Mouse (Mus musculus) limb, embryonic 14.5 days (tissue): ENCODE measurements around the gene Zfp689. TPM values are rescaled to one million over a fixed set of nuclear protein-coding genes. Genes with fewer than 3 reads are reported as not detected.

ENCODE experiments used
- ATAC-seq: fragments of 200-750 bp; cut with Nextera tagmentation; 2 replicates; pipeline ENCODE4 v1.8.0; 2017; ENCODE audit warnings: low read depth, moderate number of reproducible peaks, moderate TSS enrichment; ENCODE audit not compliant: low FRiP score
- DNase-seq: peaks from one replicate; pipeline ENCODE4 v3.0.0-alpha.2; 2015; ENCODE audit warnings: low spot score
- H3K27ac ChIP-seq: fragments of 300-500 bp; sonication (generic); replicated peaks from 2 replicates; pipeline ENCODE4 v1.5.1; 2014; ENCODE audit warnings: low read depth, mild to moderate bottlenecking, low read length, moderate library complexity, mixed read lengths
- H3K27me3 ChIP-seq: fragments of 300-500 bp; sonication (generic); 2 replicates; pipeline ENCODE4 v1.6.1; 2014; ENCODE audit warnings: low read length, mixed read lengths; ENCODE audit not compliant: control insufficient read depth, insufficient read depth
- H3K36me3 ChIP-seq: fragments of 300-500 bp; sonication (generic); 2 replicates; pipeline ENCODE4 v1.6.1; 2014; ENCODE audit warnings: mild to moderate bottlenecking, low read length, moderate library complexity, mixed read lengths; ENCODE audit not compliant: control insufficient read depth, insufficient read depth
- H3K4me1 ChIP-seq: fragments of 300-500 bp; sonication (generic); 2 replicates; pipeline ENCODE4 v1.6.1; 2014; ENCODE audit warnings: antibody characterized with exemption, low read length, mixed read lengths; ENCODE audit not compliant: control insufficient read depth, insufficient read depth
- H3K4me2 ChIP-seq: fragments of 300-500 bp; sonication (generic); replicated peaks from 2 replicates; pipeline ENCODE4 v1.6.1; 2014; ENCODE audit warnings: low read depth, mild to moderate bottlenecking, low read length, moderate library complexity; ENCODE audit not compliant: severe bottlenecking
- H3K4me3 ChIP-seq: fragments of 300-500 bp; sonication (generic); replicated peaks from 2 replicates; pipeline ENCODE4 v1.5.1; 2014; ENCODE audit warnings: low read length
- H3K9ac ChIP-seq: fragments of 300-500 bp; sonication (generic); 2 replicates; pipeline ENCODE4 v1.6.1; 2014; ENCODE audit warnings: mild to moderate bottlenecking, low read depth, low read length, moderate library complexity; ENCODE audit not compliant: severe bottlenecking
- H3K9me3 ChIP-seq: fragments of 300-500 bp; sonication (generic); 2 replicates; pipeline ENCODE4 v1.6.1; 2016; ENCODE audit warnings: low read length; ENCODE audit not compliant: control insufficient read depth
- POLR2A ChIP-seq: fragments of 200-500 bp; IDR thresholded peaks from 2 replicates; pipeline ENCODE4 v1.8.0; 2012; ENCODE audit warnings: inconsistent platforms, mild to moderate bottlenecking, moderate library complexity, borderline replicate concordance; ENCODE audit not compliant: insufficient read depth, insufficient read length; ENCODE audit errors: extremely low read depth
- WGBS: fragments of 180-500 bp; shearing (Covaris S2); extraction: QIAGEN DNeasy Blood & Tissue Kit; methylation state at CpG from one replicate; pipeline ENCODE4 v1.1.7; 2014; 5-methylcytosine and 5-hydroxymethylcytosine counted together
- microRNA-seq: library from miRNA; unstranded; fragments of <30 nt; microRNA quantifications from one replicate; pipeline ENCODE4, GENCODE M21; 2016
- polyA plus RNA-seq, 2 experiments: library from polyadenylated mRNA; depleted of rRNA in 1 of 2; stranded (reverse) in 1 of 2; unstranded in 1 of 2; fragments of >200 nt; fragmentation: Nextera tagmentation in 1 of 2; extraction: Ambion mirVana in 1 of 2; gene quantifications; 2 replicates each; pipeline versions ENCODE4 v1.2.1 to v1.2.3; 2012 to 2014

Zfp689 gene
- polyA plus RNA-seq, 2 experiments = 7.7 to 10.2 TPM

GRCm38 (mm10) chr7:127393944-127394333 lies 55.0 kb downstream of the Zfp689 start:
- peak overlapping the region; percentile 65 for H3K4me3 ChIP-seq
- H3K27me3 ChIP-seq = no peaks in the 10 kb centered on the region
- H3K9ac ChIP-seq = peak overlapping the region; percentile 72
- H3K36me3 ChIP-seq = peaks cover 7% of the 10 kb centered on the region
- no peak for TF ChIP-seq POLR2A
- no peaks in the 10 kb centered on the region for H3K9me3 ChIP-seq
- DNase-seq (no peak), ATAC-seq (peak; percentile 14; the same call in 1 of the 2 replicates)
- peak overlapping the region; percentile 86 for H3K27ac ChIP-seq
- H3K4me2 ChIP-seq = peak overlapping the region; percentile 72
- peaks cover 4% of the 10 kb centered on the region for H3K4me1 ChIP-seq
- 19% methylated on average over 7 of the region's 7 CpGs for WGBS

GRCm38 (mm10) chr7:127393157-127393943 lies 55.6 kb downstream of the Zfp689 start, which contains the start of gene E430018J23Rik:
Gene E430018J23Rik (minus strand): TSS chr7:127393629.
- Histone ChIP-seq H3K4me3 (peak within 1 kb of the TSS; percentile 65), H3K9ac (peak within 1 kb of the TSS; percentile 72), H3K27ac (peak within 1 kb of the TSS; percentile 86), H3K27me3 (no peaks in the 10 kb centered on the region), H3K4me2 (peak within 1 kb of the TSS; percentile 72), H3K9me3 (no peaks in the 10 kb centered on the region), H3K4me1 (peaks cover 4% of the 10 kb centered on the region), H3K36me3 (peaks cover 7% of the 10 kb centered on the region)
- WGBS = under 1% methylated on average over 41 of the region's 45 CpGs
- ATAC-seq = peak; percentile 94
- peak; percentile 86; the same call in 1 of the 2 replicates for TF ChIP-seq POLR2A
- peak; percentile 100 for DNase-seq

- H3K36me3 ChIP-seq = peaks cover 7% of the 10 kb centered on the region
- no peaks in the 10 kb centered on the region for H3K9me3 ChIP-seq
- peaks cover 4% of the 10 kb centered on the region for H3K4me1 ChIP-seq
- no peak for ATAC-seq
- H3K4me2 ChIP-seq = peak overlapping the region; percentile 72
- peak overlapping the region; percentile 65 for H3K4me3 ChIP-seq
- peak overlapping the region; percentile 72; the same call in 1 of the 2 replicates for H3K9ac ChIP-seq
- no peak for DNase-seq
- H3K27ac ChIP-seq = no peak overlapping the region
- WGBS = 83% methylated on average over 8 of the region's 8 CpGs
- no peaks in the 10 kb centered on the region for H3K27me3 ChIP-seq
- no peak for TF ChIP-seq POLR2A
These were observed 56.6 kb downstream of the Zfp689 start for GRCm38 (mm10) chr7:127392251-127392824.

Small RNAs within 50 kb of the gene (microRNA-seq; reads per million reads assigned to microRNA genes)
- gene Gm47278 (not detected), gene Mir7060 (not detected)

Other genes with a start within 250 kb of the Zfp689 start
- gene Tbc1d10b, start 240.7 kb downstream of the Zfp689 start, polyA plus RNA-seq (2012; rRNA removed) = 40.8 and 46.8 TPM in 2 replicates
- gene Tbc1d10b, start 240.7 kb downstream of the Zfp689 start, polyA plus RNA-seq (2014; fragmentation: Nextera tagmentation; extraction: Ambion mirVana) = 27.1 and 29.3 TPM in 2 replicates
- 555 and 1,104 TPM in 2 replicates for gene Mylpf, start 240.3 kb downstream of the Zfp689 start, polyA plus RNA-seq (2012; rRNA removed)
- 413 and 609 TPM in 2 replicates for gene Mylpf, start 240.3 kb downstream of the Zfp689 start, polyA plus RNA-seq (2014; fragmentation: Nextera tagmentation; extraction: Ambion mirVana)
- 22.5 and 24.9 TPM in 2 replicates for gene Zfp553, start 216.1 kb downstream of the Zfp689 start, polyA plus RNA-seq (2012; rRNA removed)
- 19.4 and 20.1 TPM in 2 replicates for gene Zfp553, start 216.1 kb downstream of the Zfp689 start, polyA plus RNA-seq (2014; fragmentation: Nextera tagmentation; extraction: Ambion mirVana)
- gene Sept1, start 216.0 kb downstream of the Zfp689 start, polyA plus RNA-seq (2012; rRNA removed) = 14.9 and 22.2 TPM in 2 replicates
- 15.3 and 18.6 TPM in 2 replicates for gene Sept1, start 216.0 kb downstream of the Zfp689 start, polyA plus RNA-seq (2014; fragmentation: Nextera tagmentation; extraction: Ambion mirVana)
- 115 and 161 TPM in 2 replicates for gene Zfp771, start 204.9 kb downstream of the Zfp689 start, polyA plus RNA-seq (2012; rRNA removed)
- 66.2 and 71.2 TPM in 2 replicates for gene Zfp771, start 204.9 kb downstream of the Zfp689 start, polyA plus RNA-seq (2014; fragmentation: Nextera tagmentation; extraction: Ambion mirVana)
- gene Dctpp1, start 188.4 kb downstream of the Zfp689 start, polyA plus RNA-seq (2012; rRNA removed) = 100 and 120 TPM in 2 replicates
- 169 and 177 TPM in 2 replicates for gene Dctpp1, start 188.4 kb downstream of the Zfp689 start, polyA plus RNA-seq (2014; fragmentation: Nextera tagmentation; extraction: Ambion mirVana)
- 22.2 and 24.3 TPM in 2 replicates for gene Sephs2, start 175.1 kb downstream of the Zfp689 start, polyA plus RNA-seq (2012; rRNA removed)
- 74.7 and 79.3 TPM in 2 replicates for gene Sephs2, start 175.1 kb downstream of the Zfp689 start, polyA plus RNA-seq (2014; fragmentation: Nextera tagmentation; extraction: Ambion mirVana)
- 1.5 and 2.0 TPM in 2 replicates for gene Itgal, start 152.9 kb downstream of the Zfp689 start, polyA plus RNA-seq (2012; rRNA removed)
- gene Itgal, start 152.9 kb downstream of the Zfp689 start, polyA plus RNA-seq (2014; fragmentation: Nextera tagmentation; extraction: Ambion mirVana) = 0.88 and 1.2 TPM in 2 replicates
- gene Zfp768, start 103.6 kb downstream of the Zfp689 start, polyA plus RNA-seq (2012; rRNA removed) = 38.4 and 51.9 TPM in 2 replicates
- gene Zfp768, start 103.6 kb downstream of the Zfp689 start, polyA plus RNA-seq (2014; fragmentation: Nextera tagmentation; extraction: Ambion mirVana) = 5.5 and 5.9 TPM in 2 replicates
- 7.3 and 8.0 TPM in 2 replicates for gene Zfp747, start 73.1 kb downstream of the Zfp689 start, polyA plus RNA-seq (2012; rRNA removed)
- 7.0 and 7.2 TPM in 2 replicates for gene Zfp747, start 73.1 kb downstream of the Zfp689 start, polyA plus RNA-seq (2014; fragmentation: Nextera tagmentation; extraction: Ambion mirVana)
- 3.5 and 3.9 TPM in 2 replicates for gene 9130019O22Rik, start 62.0 kb downstream of the Zfp689 start, polyA plus RNA-seq (2012; rRNA removed)
- 4.5 and 6.4 TPM in 2 replicates for gene 9130019O22Rik, start 62.0 kb downstream of the Zfp689 start, polyA plus RNA-seq (2014; fragmentation: Nextera tagmentation; extraction: Ambion mirVana)
- gene E430018J23Rik, start 55.5 kb downstream of the Zfp689 start, polyA plus RNA-seq (2012; rRNA removed) = 8.8 and 11.6 TPM in 2 replicates
- gene E430018J23Rik, start 55.5 kb downstream of the Zfp689 start, polyA plus RNA-seq (2014; fragmentation: Nextera tagmentation; extraction: Ambion mirVana) = 7.3 and 10.1 TPM in 2 replicates
- gene Zfp764, start 42.3 kb downstream of the Zfp689 start, polyA plus RNA-seq (2012; rRNA removed) = 7.8 and 8.8 TPM in 2 replicates
- 8.4 and 9.1 TPM in 2 replicates for gene Zfp764, start 42.3 kb downstream of the Zfp689 start, polyA plus RNA-seq (2014; fragmentation: Nextera tagmentation; extraction: Ambion mirVana)
- gene Zfp688, start 27.1 kb downstream of the Zfp689 start, polyA plus RNA-seq (2012; rRNA removed) = 18.6 and 24.8 TPM in 2 replicates
- 24.3 and 25.2 TPM in 2 replicates for gene Zfp688, start 27.1 kb downstream of the Zfp689 start, polyA plus RNA-seq (2014; fragmentation: Nextera tagmentation; extraction: Ambion mirVana)
- gene Prr14, start 10.5 kb upstream of the Zfp689 start, polyA plus RNA-seq (2012; rRNA removed) = 65.8 and 86.0 TPM in 2 replicates
- gene Prr14, start 10.5 kb upstream of the Zfp689 start, polyA plus RNA-seq (2014; fragmentation: Nextera tagmentation; extraction: Ambion mirVana) = 43.7 and 49.7 TPM in 2 replicates
- 49.8 and 57.2 TPM in 2 replicates for gene Fbrs, start 30.0 kb upstream of the Zfp689 start, polyA plus RNA-seq (2012; rRNA removed)
- 17.3 and 21.1 TPM in 2 replicates for gene Fbrs, start 30.0 kb upstream of the Zfp689 start, polyA plus RNA-seq (2014; fragmentation: Nextera tagmentation; extraction: Ambion mirVana)
- 21.4 and 37.2 TPM in 2 replicates for gene Srcap, start 62.8 kb upstream of the Zfp689 start, polyA plus RNA-seq (2012; rRNA removed)
- 44.1 and 54.8 TPM in 2 replicates for gene Srcap, start 62.8 kb upstream of the Zfp689 start, polyA plus RNA-seq (2014; fragmentation: Nextera tagmentation; extraction: Ambion mirVana)
- gene Gm42715, start 70.4 kb upstream of the Zfp689 start, polyA plus RNA-seq (2012; rRNA removed) = 17.4 and 19.6 TPM in 2 replicates
- 15.0 and 17.0 TPM in 2 replicates for gene Gm42715, start 70.4 kb upstream of the Zfp689 start, polyA plus RNA-seq (2014; fragmentation: Nextera tagmentation; extraction: Ambion mirVana)
- 2.4 and 4.5 TPM in 2 replicates for gene Tmem265, start 112.2 kb upstream of the Zfp689 start, polyA plus RNA-seq (2012; rRNA removed)
- gene Tmem265, start 112.2 kb upstream of the Zfp689 start, polyA plus RNA-seq (2014; fragmentation: Nextera tagmentation; extraction: Ambion mirVana) = 7.1 and 9.3 TPM in 2 replicates
- 99.1 and 103 TPM in 2 replicates for gene Phkg2, start 124.2 kb upstream of the Zfp689 start, polyA plus RNA-seq (2012; rRNA removed)
- 36.3 and 41.9 TPM in 2 replicates for gene Phkg2, start 124.2 kb upstream of the Zfp689 start, polyA plus RNA-seq (2014; fragmentation: Nextera tagmentation; extraction: Ambion mirVana)
- 9.7 and 10.6 TPM in 2 replicates for gene Ccdc189, start 139.4 kb upstream of the Zfp689 start, polyA plus RNA-seq (2012; rRNA removed)
- 5.4 and 8.1 TPM in 2 replicates for gene Ccdc189, start 139.4 kb upstream of the Zfp689 start, polyA plus RNA-seq (2014; fragmentation: Nextera tagmentation; extraction: Ambion mirVana)
- gene Rnf40, start 139.6 kb upstream of the Zfp689 start, polyA plus RNA-seq (2012; rRNA removed) = 49.1 and 51.9 TPM in 2 replicates
- gene Rnf40, start 139.6 kb upstream of the Zfp689 start, polyA plus RNA-seq (2014; fragmentation: Nextera tagmentation; extraction: Ambion mirVana) = 42.5 and 49.5 TPM in 2 replicates
- gene Zfp629, start 166.6 kb upstream of the Zfp689 start, polyA plus RNA-seq (2012; rRNA removed) = 23.8 and 24.5 TPM in 2 replicates
- gene Zfp629, start 166.6 kb upstream of the Zfp689 start, polyA plus RNA-seq (2014; fragmentation: Nextera tagmentation; extraction: Ambion mirVana) = 13.9 and 19.2 TPM in 2 replicates